Mouse (Mus musculus) brain, embryonic 14.5 days (tissue): Measurements from ENCODE around the gene Gtf3c1.

Source experiments
- CTCF ChIP-seq: fragments of 200-500 bp; IDR thresholded peaks from 2 replicates; pipeline ENCODE4 v1.5.1; 2012; ENCODE audit warnings: inconsistent platforms, mild to moderate bottlenecking, moderate library complexity, borderline replicate concordance; ENCODE audit not compliant: insufficient read depth, insufficient read length; ENCODE audit errors: extremely low read depth
- POLR2A ChIP-seq: fragments of 200-500 bp; IDR thresholded peaks from 2 replicates; pipeline ENCODE4 v1.6.1; 2012; ENCODE audit warnings: mild to moderate bottlenecking, inconsistent platforms, borderline replicate concordance; ENCODE audit not compliant: poor library complexity, insufficient read depth, insufficient read length, severe bottlenecking; ENCODE audit errors: extremely low read depth

- TF ChIP-seq CTCF (no peak), POLR2A (no peak)
Measured at GRCm38 (mm10) chr7:125645413-125645812, 62.2 kb downstream of the Gtf3c1 start.
